8 mouse cellular contexts compared by ENCODE assay signal in genomic region chr8:87536615-87537329, GRCm38 (mm10). TPM values are rescaled to one million over a fixed set of nuclear protein-coding genes. Genes with fewer than 3 reads are reported as not detected.
DNase-seq lines count a peak whose midpoint lies in the region; ATAC-seq and TF ChIP-seq lines count a peak whose summit lies in the region.

No protein-coding gene starts in this region.

- peak overlapping the region; percentile 42 for H3K4me2 ChIP-seq in forebrain, postnatal 0 days (ENCODE audit: low read depth)
- peak overlapping the region; percentile 32; the same call in 1 of the 2 replicates for H3K4me2 ChIP-seq in lung, embryonic 14.5 days

- H3K9me3 ChIP-seq in G1E (replicated peaks): peaks cover 82% of the 10 kb centered on the region
- no peaks in the 10 kb centered on the region for H3K9me3 ChIP-seq in forebrain, postnatal 0 days (ENCODE audit: low read length)
- no peaks in the 10 kb centered on the region for H3K9me3 ChIP-seq in lung, embryonic 14.5 days (ENCODE audit: low read depth, low read length)

- no peak for TF ChIP-seq POLR2A in cerebellum, adult 2 months (IDR thresholded peaks at IDR 0.05; ENCODE audit: borderline replicate concordance, insufficient read depth, low read length)

- no peak for ATAC-seq in G1E (ENCODE audit: extremely low read depth, insufficient number of reproducible peaks, low FRiP score, poor library complexity, severe bottlenecking)
- ATAC-seq in forebrain, postnatal 0 days: peak; percentile 74
- ATAC-seq in hematopoietic stem cell, adult 5-6 weeks (replicated peaks in 1 of 2; ENCODE audit: insufficient read depth in 1 of 2, low FRiP score in 2 of 2, low TSS enrichment in 1 of 2, low read depth in 1 of 2, poor library complexity in 2 of 2, severe bottlenecking in 2 of 2): peak; percentile 90 to 96
- peak; percentile 89 for ATAC-seq in lung, embryonic 14.5 days (ENCODE audit: insufficient read depth)

- H3K27ac ChIP-seq in cerebellum, adult 2 months (ENCODE audit: insufficient read depth, low read length): 0 out of 2 replicates have a peak overlapping the region, but pooled peaks have one; percentile 0
- H3K27ac ChIP-seq in forebrain, postnatal 0 days (ENCODE audit: low read depth, low read length): no peak overlapping the region
- no peak overlapping the region for H3K27ac ChIP-seq in layer of hippocampus, adult 2 months
- H3K27ac ChIP-seq in lung, embryonic 14.5 days (ENCODE audit: low read depth): no peak overlapping the region

- H3K36me3 ChIP-seq in G1E (replicated peaks): no peaks in the 10 kb centered on the region
- no peaks in the 10 kb centered on the region for H3K36me3 ChIP-seq in forebrain, postnatal 0 days (ENCODE audit: insufficient read depth)
- no peaks in the 10 kb centered on the region for H3K36me3 ChIP-seq in lung, embryonic 14.5 days (ENCODE audit: insufficient read depth)

- 5% methylated on average over 23 of the region's 23 CpGs for WGBS in cerebellum, adult 2 months
- 8% methylated on average over 23 of the region's 23 CpGs for WGBS in forebrain, postnatal 0 days
- 6% methylated on average over 23 of the region's 23 CpGs for WGBS in lung, embryonic 14.5 days

- H3K9ac ChIP-seq in forebrain, postnatal 0 days: no peak overlapping the region
- no peak overlapping the region for H3K9ac ChIP-seq in lung, embryonic 14.5 days

- no peaks in the 10 kb centered on the region for H3K27me3 ChIP-seq in G1E (ENCODE audit: insufficient read depth, low read length)
- no peaks in the 10 kb centered on the region for H3K27me3 ChIP-seq in cerebellum, adult 2 months (ENCODE audit: control insufficient read depth, insufficient read depth, low read length)
- no peaks in the 10 kb centered on the region for H3K27me3 ChIP-seq in forebrain, postnatal 0 days (ENCODE audit: insufficient read depth, low read length)
- H3K27me3 ChIP-seq in lung, embryonic 14.5 days (ENCODE audit: insufficient read depth, low read length): no peaks in the 10 kb centered on the region

- 0 out of 2 replicates have a peak, but pooled peaks have one; percentile 17 for TF ChIP-seq CTCF in G1E (IDR thresholded peaks at IDR 0.05; ENCODE audit: low read depth, low read length)
- TF ChIP-seq CTCF in cerebellum, adult 2 months (IDR thresholded peaks at IDR 0.05; ENCODE audit: borderline replicate concordance, insufficient read depth, low read depth, low read length): peak; percentile 98
- TF ChIP-seq CTCF in forebrain, postnatal 0 days (IDR thresholded peaks at IDR 0.05; ENCODE audit: low read depth): peak; percentile 98
- TF ChIP-seq CTCF in layer of hippocampus, adult 2 months (conservative IDR thresholded peaks at IDR 0.05): peak; percentile 73
- TF ChIP-seq CTCF in lung, embryonic 14.5 days (IDR thresholded peaks at IDR 0.05; ENCODE audit: low read depth): peak; percentile 98

- DNase-seq in G1E (ENCODE audit: low spot score): no peak
- peak; percentile 86 to 94 for DNase-seq in cerebellum, adult 2 months
- peak; percentile 88 for DNase-seq in forebrain, postnatal 0 days
- peak in 1 of 2 experiments; percentile 81 for DNase-seq in layer of hippocampus, adult 2 months (ENCODE audit: low spot score in 2 of 2)
- DNase-seq in lung, embryonic 14.5 days: peak; percentile 89
- DNase-seq in ovary, postnatal 10 days (ENCODE audit: low spot score): peak; percentile 65
- DNase-seq in thymus, postnatal 14 days: peak; percentile 68

- H3K4me3 ChIP-seq in G1E (ENCODE audit: low read depth, low read length): peak overlapping the region; percentile 34; the same call in 1 of the 2 replicates
- H3K4me3 ChIP-seq in cerebellum, adult 2 months (replicated peaks; ENCODE audit: insufficient read depth, low read depth, low read length): peak overlapping the region; percentile 53
- H3K4me3 ChIP-seq in forebrain, postnatal 0 days (ENCODE audit: low read depth, low read length): peak overlapping the region; percentile 9; the same call in 1 of the 2 replicates
- H3K4me3 ChIP-seq in layer of hippocampus, adult 2 months: no peak overlapping the region
- H3K4me3 ChIP-seq in lung, embryonic 14.5 days (ENCODE audit: low read depth, low read length): no peak overlapping the region

- H3K4me1 ChIP-seq in G1E (ENCODE audit: insufficient read depth, low read depth, low read length): no peaks in the 10 kb centered on the region
- H3K4me1 ChIP-seq in cerebellum, adult 2 months (ENCODE audit: control insufficient read depth, insufficient read depth, low read length): peaks cover 30% of the 10 kb centered on the region
- no peaks in the 10 kb centered on the region; the same call in 1 of the 2 replicates for H3K4me1 ChIP-seq in forebrain, postnatal 0 days (ENCODE audit: insufficient read depth)
- no peaks in the 10 kb centered on the region for H3K4me1 ChIP-seq in lung, embryonic 14.5 days (ENCODE audit: insufficient read depth)

RNA-seq across cellular contexts. Expression of gene 4933402J07Rik, which starts 26.9 kb away (rescaled TPM):
- total RNA-seq in G1E (2014; fragmentation: Nextera tagmentation) (not detected in 2 replicates), G1E (2017) (not detected in 2 replicates)
- polyA plus RNA-seq in G1E (2012): not detected in 2 replicates
- 0.15 and 0.41 TPM in 2 replicates for polyA plus RNA-seq in cerebellum, adult 2 months (2012; rRNA removed)
- total RNA-seq in forebrain, postnatal 0 days (2014; rRNA removed): not detected in 2 replicates
- not detected in 2 replicates for polyA plus RNA-seq in forebrain, postnatal 0 days (2015; fragmentation: Nextera tagmentation; extraction: Ambion mirVana)
- not detected in 2 replicates for total RNA-seq in hematopoietic stem cell, adult 5-6 weeks (2017)
- not detected for total RNA-seq in layer of hippocampus, adult 2 months (2021)
- polyA plus RNA-seq in lung, embryonic 14.5 days (2014; fragmentation: Nextera tagmentation; extraction: Ambion mirVana): not detected in 2 replicates

Comparison
In these comparisons a context has a peak if more than half of its experiments do, and no peak if none do; other contexts are left out.
1. H3K4me3 ChIP-seq: peak in G1E (single experiment), cerebellum, adult 2 months (single experiment) and forebrain, postnatal 0 days (single experiment); none in layer of hippocampus, adult 2 months (single experiment) and lung, embryonic 14.5 days (single experiment).
2. CTCF ChIP-seq: peak in every context shown above with its lines; median percentile 98 in cerebellum, adult 2 months; 98 in forebrain, postnatal 0 days; 98 in lung, embryonic 14.5 days; 73 in layer of hippocampus, adult 2 months; 17 in G1E.